Mouse (Mus musculus) stomach, postnatal 0 days (tissue): ENCODE results near the gene Dnah2. TPM values are rescaled to one million over a fixed set of nuclear protein-coding genes. Genes with fewer than 3 reads are reported as not detected.
A peak's percentile ranks its signal among the peaks of the same experiment; 100 is the strongest.

ENCODE experiments used
- ATAC-seq: fragments of 200-750 bp; cut with Nextera tagmentation; 2 replicates; pipeline ENCODE4 v1.8.0; 2017; ENCODE audit not compliant: low FRiP score, low TSS enrichment
- DNase-seq: peaks from one replicate; pipeline ENCODE4 v3.0.0-alpha.2; 2016; ENCODE audit warnings: low spot score
- H3K27ac ChIP-seq: fragments of 300-500 bp; sonication (generic); replicated peaks from 2 replicates; pipeline ENCODE4 v1.5.1; 2014; ENCODE audit warnings: mild to moderate bottlenecking, control low read depth
- H3K27me3 ChIP-seq: fragments of 300-500 bp; sonication (generic); 2 replicates; pipeline ENCODE4 v1.6.1; 2014; ENCODE audit warnings: low read length; ENCODE audit not compliant: control insufficient read depth, insufficient read depth
- H3K36me3 ChIP-seq: fragments of 300-500 bp; sonication (generic); 2 replicates; pipeline ENCODE4 v1.6.1; 2014; ENCODE audit warnings: low read length, mixed read lengths; ENCODE audit not compliant: control insufficient read depth, insufficient read depth
- H3K4me1 ChIP-seq: fragments of 300-500 bp; sonication (generic); replicated peaks from 2 replicates; pipeline ENCODE4 v1.6.1; 2014; ENCODE audit warnings: antibody characterized with exemption; ENCODE audit not compliant: control insufficient read depth, insufficient read depth
- H3K4me2 ChIP-seq: fragments of 300-500 bp; sonication (generic); replicated peaks from 2 replicates; pipeline ENCODE4 v1.6.1; 2014; ENCODE audit warnings: low read depth, mild to moderate bottlenecking, control low read depth, moderate library complexity
- H3K4me3 ChIP-seq: fragments of 300-500 bp; sonication (generic); 2 replicates; pipeline ENCODE4 v1.5.1; 2014; ENCODE audit warnings: low read depth, low read length, control low read depth
- H3K9ac ChIP-seq: fragments of 300-500 bp; sonication (generic); 2 replicates; pipeline ENCODE4 v1.6.1; 2014; ENCODE audit warnings: mild to moderate bottlenecking, low read length, control low read depth, mixed read lengths
- H3K9me3 ChIP-seq: fragments of 300-500 bp; sonication (generic); 2 replicates; pipeline ENCODE4 v1.6.1; 2016; ENCODE audit warnings: low read length; ENCODE audit not compliant: control insufficient read depth
- CTCF ChIP-seq: IDR thresholded peaks from 2 replicates; pipeline ENCODE4 v1.5.1; 2016; ENCODE audit warnings: antibody characterized with exemption, low read depth, mild to moderate bottlenecking, moderate library complexity
- EP300 ChIP-seq: optimal IDR thresholded peaks from 2 replicates; pipeline ENCODE3; 2016; ENCODE audit warnings: antibody characterized with exemption
- WGBS: fragments of 180-500 bp; shearing (Covaris S2); extraction: QIAGEN DNeasy Blood & Tissue Kit; methylation state at CpG from one replicate; pipeline ENCODE4 v1.1.7; 2014; 5-methylcytosine and 5-hydroxymethylcytosine counted together
- polyA plus RNA-seq: library from polyadenylated mRNA; unstranded; fragments of >200 nt; fragmentation: Nextera tagmentation; extraction: Ambion mirVana; gene quantifications from 2 replicates; pipeline ENCODE4 v1.2.1, GENCODE M21; 2015

Gene Dnah2
- polyA plus RNA-seq, 1 experiment from 2014 or later: 0.39 TPM

DNA sequence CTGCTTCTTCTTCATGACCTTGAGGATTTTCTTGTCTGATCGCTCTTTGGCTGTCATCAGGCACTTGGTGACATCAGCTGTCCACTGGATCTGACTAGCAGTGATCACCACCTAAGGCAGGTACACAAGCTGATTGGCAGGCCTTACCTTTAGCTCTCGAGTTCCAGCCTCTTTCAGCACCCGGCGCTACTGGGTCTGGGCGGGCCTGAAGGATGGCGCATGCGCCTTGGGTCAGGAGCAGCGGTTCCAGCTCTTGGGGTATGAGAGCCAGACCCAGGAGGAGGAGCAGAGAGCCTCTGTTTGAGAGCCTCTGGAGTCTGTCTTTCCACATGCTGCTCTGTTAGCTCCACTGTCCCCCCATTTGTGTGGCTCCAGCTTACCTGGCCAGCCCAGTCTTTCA, 71.3 kb downstream of the Dnah2 start:
- H3K9me3 ChIP-seq: no peaks in the 10 kb centered on the region
- H3K27ac ChIP-seq: no peak overlapping the region
- WGBS: 90% methylated on average over 8 of the region's 8 CpGs
- no peaks in the 10 kb centered on the region for H3K36me3 ChIP-seq
- H3K27me3 ChIP-seq: 0 out of 2 replicates have a peak, but pooled peaks cover 2% of the 10 kb centered on the region
- H3K4me2 ChIP-seq: no peak overlapping the region
- DNase-seq: no peak
- ATAC-seq: no peak
- H3K9ac ChIP-seq: no peak overlapping the region
- TF ChIP-seq EP300 (no peak), CTCF (no peak)
- no peaks in the 10 kb centered on the region for H3K4me1 ChIP-seq
- no peak overlapping the region for H3K4me3 ChIP-seq

DNA sequence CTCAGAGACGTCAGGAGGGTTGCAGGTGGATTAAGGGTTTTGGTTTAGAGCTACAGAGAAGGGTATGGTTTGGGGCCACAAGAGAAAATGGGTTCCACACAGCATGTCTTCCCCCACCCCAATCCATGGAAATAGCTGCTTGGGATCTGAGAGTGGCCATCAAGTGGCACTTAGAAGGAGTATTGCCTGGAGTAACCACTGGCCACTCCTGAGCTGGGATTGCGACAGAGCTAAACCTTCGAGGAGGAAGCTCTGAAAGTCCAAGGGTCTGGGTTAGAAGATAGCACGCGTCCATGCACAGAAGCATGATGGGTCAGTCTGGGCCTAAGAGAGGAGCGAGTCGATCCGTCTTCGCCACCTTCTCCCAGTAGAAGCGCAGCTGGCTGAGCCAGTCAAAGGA, 72.1 kb downstream of the Dnah2 start:
- Histone ChIP-seq H3K4me3 (no peak overlapping the region), H3K9ac (no peak overlapping the region), H3K27ac (no peak overlapping the region), H3K36me3 (no peaks in the 10 kb centered on the region), H3K4me1 (no peaks in the 10 kb centered on the region), H3K27me3 (0 out of 2 replicates have a peak, but pooled peaks cover 2% of the 10 kb centered on the region), H3K4me2 (no peak overlapping the region), H3K9me3 (no peaks in the 10 kb centered on the region)
- 88% methylated on average over 10 of the region's 10 CpGs for WGBS
- DNase-seq: no peak
- no peak for ATAC-seq
- TF ChIP-seq EP300 (no peak), CTCF (no peak)

DNA sequence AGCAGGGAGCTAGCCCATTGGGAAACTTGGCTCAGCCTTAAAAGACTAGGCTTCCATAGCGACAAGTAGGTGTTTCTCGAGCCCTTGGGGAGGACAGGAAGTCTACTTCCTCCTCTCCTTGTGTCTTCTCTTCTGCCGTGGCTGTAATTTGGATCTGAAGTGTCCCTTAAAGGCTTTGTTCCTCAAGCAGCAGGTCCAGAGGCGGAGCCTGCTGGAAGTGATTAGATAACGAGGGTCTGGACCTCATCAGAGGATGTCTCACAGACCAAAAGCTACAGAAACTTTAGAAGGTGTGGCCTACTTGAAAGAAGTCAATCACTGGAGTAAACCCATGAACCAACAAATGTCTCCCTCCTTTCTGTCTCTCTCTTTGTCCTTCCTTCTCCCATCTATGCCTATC, 74.2 kb downstream of the Dnah2 start:
- no peak overlapping the region for H3K9ac ChIP-seq
- H3K4me2 ChIP-seq: no peak overlapping the region
- H3K9me3 ChIP-seq: no peaks in the 10 kb centered on the region
- 44% methylated on average over 5 of the region's 5 CpGs for WGBS
- no peak for DNase-seq
- no peaks in the 10 kb centered on the region for H3K4me1 ChIP-seq
- no peak for TF ChIP-seq EP300
- no peak for TF ChIP-seq CTCF
- H3K36me3 ChIP-seq: no peaks in the 10 kb centered on the region
- H3K4me3 ChIP-seq: no peak overlapping the region
- H3K27ac ChIP-seq: no peak overlapping the region
- 0 out of 2 replicates have a peak, but pooled peaks cover 2% of the 10 kb centered on the region for H3K27me3 ChIP-seq
- no peak for ATAC-seq

DNA sequence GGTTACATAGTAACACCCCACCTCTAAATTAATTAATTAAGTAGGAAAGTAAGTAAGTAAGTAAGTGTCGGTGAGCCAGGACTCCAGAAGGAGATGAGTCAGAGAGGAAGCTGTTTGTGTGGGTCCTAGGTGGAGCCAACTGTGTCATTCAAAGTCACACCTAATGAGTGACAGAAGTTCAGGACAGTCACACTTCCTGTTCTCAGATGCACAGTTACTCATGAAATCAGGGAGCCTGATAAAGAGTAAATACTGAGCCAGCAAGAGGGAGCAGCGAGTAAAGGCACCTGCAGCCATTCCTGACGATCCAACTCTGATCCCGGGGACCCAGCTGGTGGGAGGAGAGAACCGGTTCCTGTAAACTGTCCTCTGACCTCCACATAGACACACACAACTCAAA, 76.2 kb downstream of the Dnah2 start:
- DNase-seq (no peak), ATAC-seq (peak; percentile 85)
- Histone ChIP-seq H3K4me2 (no peak overlapping the region), H3K27ac (no peak overlapping the region), H3K4me1 (no peaks in the 10 kb centered on the region), H3K4me3 (no peak overlapping the region), H3K9me3 (no peaks in the 10 kb centered on the region), H3K36me3 (no peaks in the 10 kb centered on the region), H3K27me3 (0 out of 2 replicates have a peak, but pooled peaks cover 2% of the 10 kb centered on the region), H3K9ac (no peak overlapping the region)
- 18% methylated on average over 5 of the region's 5 CpGs for WGBS
- TF ChIP-seq CTCF (no peak), EP300 (no peak)

DNA sequence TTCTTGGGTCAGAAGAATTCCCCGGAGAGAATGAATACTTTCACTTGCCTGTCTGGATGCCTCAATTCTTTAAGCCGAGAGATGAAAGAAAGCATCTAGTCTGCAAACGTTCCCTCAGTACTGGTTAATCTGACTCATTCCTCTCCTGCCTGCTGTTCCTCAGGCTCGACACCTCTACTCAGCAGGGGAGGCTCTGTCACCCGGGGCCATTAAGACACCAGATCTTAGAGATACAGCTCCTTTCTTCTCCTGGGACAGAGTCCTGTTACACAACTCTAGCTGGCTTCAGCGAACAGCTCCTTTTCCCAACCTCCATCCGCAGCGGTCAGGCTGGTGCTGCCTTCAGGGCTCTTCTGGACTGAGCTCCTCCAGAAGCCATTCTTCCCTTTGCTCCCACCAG, 77.4 kb downstream of the Dnah2 start:
- Histone ChIP-seq H3K27me3 (0 out of 2 replicates have a peak, but pooled peaks cover 2% of the 10 kb centered on the region), H3K36me3 (no peaks in the 10 kb centered on the region), H3K4me1 (no peaks in the 10 kb centered on the region), H3K9me3 (no peaks in the 10 kb centered on the region), H3K4me2 (no peak overlapping the region), H3K27ac (no peak overlapping the region), H3K9ac (no peak overlapping the region), H3K4me3 (no peak overlapping the region)
- WGBS: 15% methylated on average over 8 of the region's 8 CpGs
- DNase-seq (no peak), ATAC-seq (no peak)
- TF ChIP-seq EP300: no peak
- TF ChIP-seq CTCF: no peak

DNA sequence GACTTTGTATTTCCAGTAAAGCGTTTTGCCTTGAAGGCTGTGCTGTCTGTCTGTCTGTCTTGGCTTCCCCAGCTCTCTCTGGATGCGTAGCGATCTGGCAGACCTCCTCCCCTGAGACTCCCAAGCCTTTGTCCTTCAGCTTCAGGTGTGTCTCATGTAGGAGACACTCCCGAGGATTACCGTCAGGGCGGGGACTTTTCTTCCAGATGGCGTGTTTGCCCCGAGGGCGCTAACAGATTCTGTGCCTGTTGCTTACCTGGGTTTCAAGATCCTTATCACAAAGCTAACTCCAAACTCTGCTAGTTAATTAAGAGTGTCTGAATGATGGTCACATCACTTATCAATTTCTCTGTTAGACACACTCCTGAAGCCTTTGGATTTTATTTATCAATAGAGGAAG, 79.6 kb downstream of the Dnah2 start:
- Histone ChIP-seq H3K9ac (no peak overlapping the region), H3K4me2 (no peak overlapping the region), H3K36me3 (no peaks in the 10 kb centered on the region), H3K9me3 (no peaks in the 10 kb centered on the region), H3K4me1 (no peaks in the 10 kb centered on the region), H3K27ac (no peak overlapping the region), H3K4me3 (no peak overlapping the region), H3K27me3 (0 out of 2 replicates have a peak, but pooled peaks cover 2% of the 10 kb centered on the region)
- whole genome bisulfite sequencing: 58% methylated on average over 9 of the region's 9 CpGs
- ATAC-seq (no peak), DNase-seq (no peak)
- TF ChIP-seq EP300 (no peak), CTCF (no peak)
